7 mouse cellular contexts compared by ENCODE assay signal in the genomic region with DNA sequence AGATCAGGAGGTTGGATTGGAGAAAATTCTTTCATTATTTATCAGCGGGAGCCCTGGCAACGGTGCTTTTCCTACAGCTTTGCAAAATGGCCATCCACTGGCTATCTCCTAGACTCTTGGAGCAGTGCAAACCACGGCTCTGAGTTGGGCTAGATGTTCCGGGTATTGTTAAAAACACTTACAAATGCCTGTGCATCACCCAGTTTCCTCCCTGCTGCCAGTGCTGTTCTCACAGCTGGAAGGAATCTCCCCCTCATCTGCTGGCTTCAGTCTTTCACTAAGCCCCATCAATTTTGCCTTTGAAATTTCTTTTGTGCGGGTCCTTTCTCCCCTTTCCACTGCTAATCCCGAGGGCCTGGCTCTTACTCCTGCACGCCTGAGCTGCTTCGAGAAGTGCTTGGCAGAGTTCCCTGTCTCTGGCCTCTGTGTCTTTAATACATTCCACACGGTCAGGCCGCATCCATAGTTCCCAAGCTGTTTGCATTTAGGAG.
DNase-seq lines count a peak whose midpoint lies in the region; ATAC-seq lines count a peak whose summit lies in the region.

No protein-coding gene starts in this region.

- peaks cover 5% of the 10 kb centered on the region for H3K27me3 ChIP-seq in forebrain, embryonic 13.5 days
- H3K27me3 ChIP-seq in kidney, embryonic 16.5 days (ENCODE audit: insufficient read depth, low read length), result peaks cover 24% of the 10 kb centered on the region
- H3K27me3 ChIP-seq in midbrain, embryonic 15.5 days (replicated peaks), result no peaks in the 10 kb centered on the region

- peak overlapping the region; percentile 88 for H3K27ac ChIP-seq in forebrain, embryonic 13.5 days
- peak overlapping the region; percentile 76 for H3K27ac ChIP-seq in kidney, embryonic 16.5 days (ENCODE audit: low read length)
- peak overlapping the region; percentile 43 for H3K27ac ChIP-seq in midbrain, embryonic 15.5 days

- H3K4me3 ChIP-seq in forebrain, embryonic 13.5 days, result no peak overlapping the region
- no peak overlapping the region for H3K4me3 ChIP-seq in kidney, embryonic 16.5 days (ENCODE audit: low read length)
- no peak overlapping the region for H3K4me3 ChIP-seq in midbrain, embryonic 15.5 days

- peak; percentile 75 for DNase-seq in Muller cell, postnatal 12 days (ENCODE audit: inconsistent ontology term)
- DNase-seq in brain, adult 2 months (ENCODE audit: low read depth, low spot score), result peak; percentile 41
- DNase-seq in left cerebral cortex, adult 8-10 months (ENCODE audit: low spot score in 2 of 2), result no peak
- DNase-seq in urinary bladder, adult 2 months (ENCODE audit: low spot score), result no peak

- H3K36me3 ChIP-seq in forebrain, embryonic 13.5 days (ENCODE audit: poor library complexity, severe bottlenecking), result no peaks in the 10 kb centered on the region
- H3K36me3 ChIP-seq in kidney, embryonic 16.5 days (ENCODE audit: insufficient read depth, low read length), result no peaks in the 10 kb centered on the region
- H3K36me3 ChIP-seq in midbrain, embryonic 15.5 days (replicated peaks), result no peaks in the 10 kb centered on the region

- peaks cover 21% of the 10 kb centered on the region for H3K4me1 ChIP-seq in forebrain, embryonic 13.5 days
- peaks cover 20% of the 10 kb centered on the region for H3K4me1 ChIP-seq in kidney, embryonic 16.5 days (ENCODE audit: insufficient read depth, low read length)
- H3K4me1 ChIP-seq in midbrain, embryonic 15.5 days, result peaks cover 20% of the 10 kb centered on the region

- no peaks in the 10 kb centered on the region for H3K9me3 ChIP-seq in forebrain, embryonic 13.5 days (replicated peaks)
- no peaks in the 10 kb centered on the region for H3K9me3 ChIP-seq in kidney, embryonic 16.5 days (ENCODE audit: low read length)
- H3K9me3 ChIP-seq in midbrain, embryonic 15.5 days, result no peaks in the 10 kb centered on the region

- H3K4me2 ChIP-seq in forebrain, embryonic 13.5 days, result peak overlapping the region; percentile 1; the same call in 1 of the 2 replicates
- no peak overlapping the region for H3K4me2 ChIP-seq in kidney, embryonic 16.5 days (replicated peaks; ENCODE audit: low read depth, low read length)
- H3K4me2 ChIP-seq in midbrain, embryonic 15.5 days, result no peak overlapping the region

- 0 out of 2 replicates have a peak, but pooled peaks have one; percentile 70 for ATAC-seq in forebrain, embryonic 13.5 days
- ATAC-seq in kidney, embryonic 16.5 days (ENCODE audit: low FRiP score, low TSS enrichment), result no peak; the same call in 1 of the 2 replicates
- peak; percentile 58; the same call in 1 of the 2 replicates for ATAC-seq in midbrain, embryonic 15.5 days (replicated peaks)

- 4% methylated on average over 10 of the region's 10 CpGs for WGBS in forebrain, embryonic 13.5 days
- WGBS in kidney, embryonic 16.5 days, result 15% methylated on average over 10 of the region's 10 CpGs
- WGBS in midbrain, embryonic 15.5 days, result 4% methylated on average over 10 of the region's 10 CpGs

- H3K9ac ChIP-seq in forebrain, embryonic 13.5 days, result no peak overlapping the region
- 0 out of 2 replicates have a peak overlapping the region, but pooled peaks have one; percentile 5 for H3K9ac ChIP-seq in kidney, embryonic 16.5 days (replicated peaks; ENCODE audit: low read length)
- H3K9ac ChIP-seq in midbrain, embryonic 15.5 days, result no peak overlapping the region

Comparison
In these comparisons a context has a peak if more than half of its experiments do, and no peak if none do; other contexts are left out.
1. DNase-seq: peak in Muller cell, postnatal 12 days (single experiment) and brain, adult 2 months (single experiment); none in left cerebral cortex, adult 8-10 months (0 of 2) and urinary bladder, adult 2 months (single experiment).
2. Peak in every context shown above with its lines, with median percentiles within 50 percentile points of each other: H3K27ac ChIP-seq.